Mouse (Mus musculus) neural tube, embryonic 14.5 days (tissue): ENCODE measurements around the gene Taz. TPM values are rescaled to one million over a fixed set of nuclear protein-coding genes. Genes with fewer than 3 reads are reported as not detected.

ENCODE experiments used
- ATAC-seq: fragments of 200-750 bp; cut with Nextera tagmentation; 2 replicates; pipeline ENCODE4 v1.8.0; 2017; ENCODE audit warnings: low read depth, mild to moderate bottlenecking, moderate TSS enrichment, moderate library complexity
- H3K27ac ChIP-seq: fragments of 300-500 bp; sonication (generic); 2 replicates; pipeline ENCODE4 v1.5.1; 2014; ENCODE audit warnings: low read depth, mild to moderate bottlenecking, control low read depth, low read length, moderate library complexity, mixed read lengths
- H3K27me3 ChIP-seq: fragments of 300-500 bp; sonication (generic); 2 replicates; pipeline ENCODE4 v1.6.1; 2014; ENCODE audit warnings: low read length; ENCODE audit not compliant: control insufficient read depth, insufficient read depth
- H3K36me3 ChIP-seq: fragments of 300-500 bp; sonication (generic); 2 replicates; pipeline ENCODE4 v1.6.1; 2014; ENCODE audit warnings: low read length, mixed read lengths; ENCODE audit not compliant: control insufficient read depth, insufficient read depth
- H3K4me1 ChIP-seq: fragments of 300-500 bp; sonication (generic); 2 replicates; pipeline ENCODE4 v1.6.1; 2014; ENCODE audit warnings: low read length; ENCODE audit not compliant: control insufficient read depth, insufficient read depth
- H3K4me2 ChIP-seq: fragments of 300-500 bp; sonication (generic); 2 replicates; pipeline ENCODE4 v1.6.1; 2014; ENCODE audit warnings: mild to moderate bottlenecking, low read depth, low read length, control low read depth
- H3K4me3 ChIP-seq: fragments of 300-500 bp; sonication (generic); 2 replicates; pipeline ENCODE4 v1.5.1; 2014; ENCODE audit warnings: low read depth, low read length, control low read depth, mixed read lengths
- H3K9ac ChIP-seq: fragments of 300-500 bp; sonication (generic); replicated peaks from 2 replicates; pipeline ENCODE4 v1.6.1; 2014; ENCODE audit warnings: low read depth, mild to moderate bottlenecking, control low read depth, low read length, mixed read lengths
- H3K9me3 ChIP-seq: fragments of 300-500 bp; sonication (generic); 2 replicates; pipeline ENCODE4 v1.6.1; 2016; ENCODE audit warnings: low read length; ENCODE audit not compliant: control insufficient read depth
- WGBS: fragments of 180-500 bp; shearing (Covaris S2); extraction: QIAGEN DNeasy Blood & Tissue Kit; methylation state at CpG from one replicate; pipeline ENCODE4 v1.1.7; 2014; 5-methylcytosine and 5-hydroxymethylcytosine counted together
- polyA plus RNA-seq: library from polyadenylated mRNA; unstranded; fragments of >200 nt; fragmentation: Nextera tagmentation; extraction: Ambion mirVana; gene quantifications from 2 replicates; pipeline ENCODE4 v1.2.1, GENCODE M21; 2014

Gene Taz
- polyA plus RNA-seq = 62.0 and 65.8 TPM in 2 replicates

GRCm38 (mm10) chrX:74281732-74282394, at the start of gene Taz, which contains the start of gene Dnase1l1:
Gene Taz (plus strand): TSS chrX:74281912.
Gene Dnase1l1 (minus strand): TSS chrX:74282337.
- WGBS = 8% methylated on average over 15 of the region's 16 CpGs
- H3K4me2 ChIP-seq = peak within 1 kb of the TSS; percentile 72
- H3K4me1 ChIP-seq = 0 out of 2 replicates have a peak, but pooled peaks cover 3% of the 10 kb centered on the region
- H3K27me3 ChIP-seq = no peaks in the 10 kb centered on the region
- H3K9me3 ChIP-seq = no peaks in the 10 kb centered on the region
- H3K4me3 ChIP-seq = peak within 1 kb of the TSS; percentile 50
- peak within 1 kb of the TSS; percentile 70 for H3K9ac ChIP-seq
- peak; percentile 52; the same call in 1 of the 2 replicates for ATAC-seq
- no peaks in the 10 kb centered on the region for H3K36me3 ChIP-seq
- H3K27ac ChIP-seq = peak within 1 kb of the TSS; percentile 78

- Histone ChIP-seq H3K4me3 (no peak overlapping the region), H3K9me3 (no peaks in the 10 kb centered on the region), H3K27me3 (no peaks in the 10 kb centered on the region), H3K4me1 (no peaks in the 10 kb centered on the region), H3K4me2 (no peak overlapping the region), H3K27ac (no peak overlapping the region), H3K9ac (no peak overlapping the region), H3K36me3 (peaks cover 45% of the 10 kb centered on the region)
- no peak for ATAC-seq
- WGBS = 97% methylated on average over 5 of the region's 5 CpGs
These were observed 48.5 kb upstream of the Taz start for GRCm38 (mm10) chrX:74233196-74233595.

GRCm38 (mm10) chrX:74240332-74240731, 41.4 kb upstream of the Taz start:
- H3K9me3 ChIP-seq = no peaks in the 10 kb centered on the region
- peaks cover 6% of the 10 kb centered on the region; the same call in 1 of the 2 replicates for H3K4me1 ChIP-seq
- no peak overlapping the region for H3K4me2 ChIP-seq
- no peak overlapping the region for H3K9ac ChIP-seq
- no peak for ATAC-seq
- no peak overlapping the region for H3K27ac ChIP-seq
- 97% methylated on average over 4 of the region's 4 CpGs for WGBS
- no peak overlapping the region for H3K4me3 ChIP-seq
- peaks cover 52% of the 10 kb centered on the region for H3K36me3 ChIP-seq
- H3K27me3 ChIP-seq = no peaks in the 10 kb centered on the region

GRCm38 (mm10) chrX:74243396-74243795, 38.3 kb upstream of the Taz start:
- Histone ChIP-seq H3K9me3 (no peaks in the 10 kb centered on the region), H3K9ac (no peak overlapping the region), H3K27me3 (no peaks in the 10 kb centered on the region), H3K4me1 (peaks cover 6% of the 10 kb centered on the region; the same call in 1 of the 2 replicates), H3K4me3 (no peak overlapping the region; the same call in 1 of the 2 replicates), H3K36me3 (peaks cover 37% of the 10 kb centered on the region), H3K27ac (no peak overlapping the region), H3K4me2 (peak overlapping the region; percentile 68)
- ATAC-seq = no peak
- 70% methylated on average over 2 of the region's 2 CpGs for WGBS

- Histone ChIP-seq H3K27ac (no peak overlapping the region), H3K36me3 (peaks cover 36% of the 10 kb centered on the region), H3K9me3 (no peaks in the 10 kb centered on the region), H3K27me3 (no peaks in the 10 kb centered on the region), H3K4me2 (peak overlapping the region; percentile 68), H3K4me3 (peak overlapping the region; percentile 50), H3K9ac (peak overlapping the region; percentile 74), H3K4me1 (peaks cover 6% of the 10 kb centered on the region; the same call in 1 of the 2 replicates)
- ATAC-seq = no peak
- 65% methylated on average over 3 of the region's 3 CpGs for WGBS
These were observed 37.9 kb upstream of the Taz start for GRCm38 (mm10) chrX:74243807-74244206.

- H3K36me3 ChIP-seq = peaks cover 28% of the 10 kb centered on the region
- peak; percentile 26; the same call in 1 of the 2 replicates for ATAC-seq
- H3K4me1 ChIP-seq = peaks cover 6% of the 10 kb centered on the region; the same call in 1 of the 2 replicates
- peak overlapping the region; percentile 68 for H3K4me2 ChIP-seq
- peak overlapping the region; percentile 85; the same call in 1 of the 2 replicates for H3K27ac ChIP-seq
- H3K9me3 ChIP-seq = no peaks in the 10 kb centered on the region
- peak overlapping the region; percentile 74 for H3K9ac ChIP-seq
- peak overlapping the region; percentile 50 for H3K4me3 ChIP-seq
- 25% methylated on average over 3 of the region's 3 CpGs for WGBS
- no peaks in the 10 kb centered on the region for H3K27me3 ChIP-seq
These were observed 37.1 kb upstream of the Taz start for GRCm38 (mm10) chrX:74244614-74245083.

GRCm38 (mm10) chrX:74245107-74245506, 36.6 kb upstream of the Taz start:
- no peak for ATAC-seq
- H3K9me3 ChIP-seq = no peaks in the 10 kb centered on the region
- H3K4me1 ChIP-seq = peaks cover 6% of the 10 kb centered on the region; the same call in 1 of the 2 replicates
- no peaks in the 10 kb centered on the region for H3K27me3 ChIP-seq
- peak overlapping the region; percentile 68 for H3K4me2 ChIP-seq
- WGBS = 23% methylated on average over 1 of the region's 1 CpGs
- H3K27ac ChIP-seq = peak overlapping the region; percentile 85
- peak overlapping the region; percentile 50 for H3K4me3 ChIP-seq
- H3K36me3 ChIP-seq = peaks cover 25% of the 10 kb centered on the region
- H3K9ac ChIP-seq = peak overlapping the region; percentile 74

GRCm38 (mm10) chrX:74245687-74246086, 36.0 kb upstream of the Taz start:
- Histone ChIP-seq H3K27me3 (no peaks in the 10 kb centered on the region), H3K36me3 (peaks cover 20% of the 10 kb centered on the region), H3K9me3 (no peaks in the 10 kb centered on the region), H3K4me3 (peak overlapping the region; percentile 50), H3K4me1 (peaks cover 6% of the 10 kb centered on the region; the same call in 1 of the 2 replicates), H3K4me2 (peak overlapping the region; percentile 68), H3K27ac (peak overlapping the region; percentile 85), H3K9ac (peak overlapping the region; percentile 74)
- peak; percentile 65 for ATAC-seq
- WGBS = 21% methylated on average over 21 of the region's 21 CpGs

GRCm38 (mm10) chrX:74246213-74246681, 35.5 kb upstream of the Taz start:
- Histone ChIP-seq H3K4me1 (peaks cover 6% of the 10 kb centered on the region; the same call in 1 of the 2 replicates), H3K27me3 (no peaks in the 10 kb centered on the region), H3K9me3 (no peaks in the 10 kb centered on the region), H3K9ac (peak overlapping the region; percentile 74), H3K27ac (peak overlapping the region; percentile 85), H3K4me3 (peak overlapping the region; percentile 50), H3K36me3 (peaks cover 15% of the 10 kb centered on the region; the same call in 1 of the 2 replicates), H3K4me2 (peak overlapping the region; percentile 68)
- peak; percentile 92 for ATAC-seq
- WGBS = 21% methylated on average over 38 of the region's 38 CpGs
